Mouse (Mus musculus): ENCODE data around the gene Gab2.

GRCm38 (mm10) chr7:97154756-97155487 lies 73.5 kb downstream of the Gab2 start:
- no peak for TF ChIP-seq CTCF (IDR thresholded peaks at IDR 0.05; ENCODE audit: borderline replicate concordance, extremely low read depth, insufficient read depth, insufficient read length)
- TF ChIP-seq POLR2A (IDR thresholded peaks at IDR 0.05; ENCODE audit: borderline replicate concordance, extremely low read depth, insufficient read depth, insufficient read length, poor library complexity, severe bottlenecking): no peak
